Mouse (Mus musculus): ENCODE data around the gene Mfsd7a. TPM values are rescaled to one million over a fixed set of nuclear protein-coding genes. Genes with fewer than 3 reads are reported as not detected.

The Mfsd7a gene
- polyA plus RNA-seq, 1 experiment from 2014 or later, result 0.11 TPM

DNA sequence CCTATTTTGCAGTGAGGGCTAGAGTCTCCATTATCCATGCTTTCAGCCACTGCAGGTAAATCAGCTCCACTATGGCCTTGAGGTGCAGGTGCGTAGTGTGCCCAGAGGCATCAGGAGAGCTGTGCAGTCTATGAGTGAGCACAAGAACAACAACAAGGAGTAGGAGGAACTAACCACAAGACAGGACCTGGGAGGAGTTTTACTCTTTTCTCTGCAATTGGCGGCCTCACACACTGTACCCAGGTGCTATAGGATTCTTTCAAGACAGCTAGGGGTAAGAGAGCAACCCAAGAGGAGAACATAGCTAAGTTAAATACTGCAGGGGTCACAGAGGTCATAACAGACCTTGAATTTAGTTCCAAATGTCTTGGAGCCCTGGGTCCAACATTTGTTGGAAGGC, 10.0 kb upstream of the Mfsd7a start:
- no peak for DNase-seq (ENCODE audit: low spot score)
- peaks cover 23% of the 10 kb centered on the region for H3K4me1 ChIP-seq
- H3K27ac ChIP-seq (replicated peaks), result no peak overlapping the region
- no peaks in the 10 kb centered on the region for H3K36me3 ChIP-seq (replicated peaks)
- peaks cover 18% of the 10 kb centered on the region; the same call in 1 of the 2 replicates for H3K27me3 ChIP-seq (replicated peaks; ENCODE audit: low read depth, poor library complexity, severe bottlenecking)
- H3K4me3 ChIP-seq, result no peak overlapping the region
- 75% methylated on average over 2 of the region's 2 CpGs for WGBS
- H3K9me3 ChIP-seq, result no peaks in the 10 kb centered on the region

DNA sequence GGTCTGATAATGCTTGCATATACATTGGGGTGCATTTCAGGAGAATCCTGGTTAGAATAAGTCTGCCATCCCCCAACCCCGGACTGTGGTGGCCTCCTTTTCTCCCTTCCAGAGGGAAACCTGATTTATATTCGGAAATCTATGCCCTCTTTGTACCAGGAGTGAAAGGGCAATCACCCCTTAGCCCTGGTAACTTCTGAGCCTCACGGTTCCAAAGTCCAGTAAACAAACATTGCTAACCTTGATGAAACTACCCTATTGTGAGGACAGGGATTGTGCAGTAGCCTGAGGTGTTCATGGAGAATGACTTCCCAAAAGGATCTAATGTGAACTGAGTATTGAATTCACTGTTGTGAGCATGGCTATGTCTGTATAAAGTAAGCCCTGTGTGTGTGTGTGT, 5.4 kb upstream of the Mfsd7a start:
- Histone ChIP-seq H3K9me3 (no peaks in the 10 kb centered on the region), H3K4me3 (no peak overlapping the region), H3K4me1 (peaks cover 9% of the 10 kb centered on the region), H3K36me3 (replicated peaks) (no peaks in the 10 kb centered on the region), H3K27me3 (replicated peaks; ENCODE audit: low read depth, poor library complexity, severe bottlenecking) (peaks cover 20% of the 10 kb centered on the region), H3K27ac (replicated peaks) (no peak overlapping the region)
- DNase-seq (ENCODE audit: low spot score), result no peak
- 41% methylated on average over 3 of the region's 3 CpGs for WGBS

DNA sequence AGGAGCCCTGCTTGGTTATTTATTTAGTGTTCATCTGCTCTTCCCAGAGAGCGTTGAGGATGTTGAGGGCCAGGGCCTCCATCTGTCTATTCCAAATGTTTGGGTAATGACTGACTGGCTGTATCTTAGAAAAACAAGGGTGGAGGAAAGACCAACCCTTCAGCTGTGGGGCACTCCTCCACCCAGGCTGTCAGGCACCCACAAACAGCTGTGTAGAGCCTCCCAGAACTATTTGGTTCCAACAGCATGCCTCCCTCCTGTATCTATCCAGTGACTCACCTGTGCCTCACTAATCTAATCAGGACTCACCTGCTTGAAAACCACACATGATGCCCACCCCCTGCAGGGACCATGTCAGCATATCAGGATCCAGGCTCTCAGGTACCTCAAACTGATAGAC, 3.7 kb upstream of the Mfsd7a start:
- no peak overlapping the region for H3K4me3 ChIP-seq
- DNase-seq (ENCODE audit: low spot score), result no peak
- 87% methylated on average over 1 of the region's 1 CpGs for WGBS
- no peak overlapping the region for H3K27ac ChIP-seq (replicated peaks)
- H3K4me1 ChIP-seq, result peaks cover 20% of the 10 kb centered on the region
- H3K9me3 ChIP-seq, result no peaks in the 10 kb centered on the region
- H3K36me3 ChIP-seq (replicated peaks), result no peaks in the 10 kb centered on the region
- H3K27me3 ChIP-seq (replicated peaks; ENCODE audit: low read depth, poor library complexity, severe bottlenecking), result peaks cover 24% of the 10 kb centered on the region

DNA sequence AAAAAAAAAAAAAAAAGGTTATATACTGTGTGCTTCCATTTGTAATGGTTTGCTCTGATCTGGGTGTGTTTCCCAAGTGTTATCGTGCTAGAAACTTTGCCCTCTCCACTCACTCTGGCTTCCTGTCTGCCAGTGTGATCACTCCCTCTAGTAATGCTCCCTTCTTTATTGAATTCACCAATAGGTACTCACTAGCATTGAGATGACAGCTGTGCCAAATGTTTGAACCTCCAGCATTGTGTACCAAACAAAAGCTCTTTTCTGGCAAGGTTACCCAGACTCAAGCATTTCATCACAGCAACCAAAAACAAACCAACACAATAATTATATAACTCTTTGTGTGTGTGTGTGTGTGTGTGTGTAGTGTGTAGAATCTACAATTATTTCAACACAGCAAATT, 2.9 kb upstream of the Mfsd7a start:
- H3K27me3 ChIP-seq (replicated peaks; ENCODE audit: low read depth, poor library complexity, severe bottlenecking), result peaks cover 32% of the 10 kb centered on the region
- no peak overlapping the region for H3K4me3 ChIP-seq
- H3K36me3 ChIP-seq (replicated peaks), result no peaks in the 10 kb centered on the region
- no peaks in the 10 kb centered on the region for H3K9me3 ChIP-seq
- peaks cover 20% of the 10 kb centered on the region for H3K4me1 ChIP-seq
- no peak overlapping the region for H3K27ac ChIP-seq (replicated peaks)
- DNase-seq (ENCODE audit: low spot score), result no peak
- WGBS, result 74% methylated on average over 1 of the region's 1 CpGs

DNA sequence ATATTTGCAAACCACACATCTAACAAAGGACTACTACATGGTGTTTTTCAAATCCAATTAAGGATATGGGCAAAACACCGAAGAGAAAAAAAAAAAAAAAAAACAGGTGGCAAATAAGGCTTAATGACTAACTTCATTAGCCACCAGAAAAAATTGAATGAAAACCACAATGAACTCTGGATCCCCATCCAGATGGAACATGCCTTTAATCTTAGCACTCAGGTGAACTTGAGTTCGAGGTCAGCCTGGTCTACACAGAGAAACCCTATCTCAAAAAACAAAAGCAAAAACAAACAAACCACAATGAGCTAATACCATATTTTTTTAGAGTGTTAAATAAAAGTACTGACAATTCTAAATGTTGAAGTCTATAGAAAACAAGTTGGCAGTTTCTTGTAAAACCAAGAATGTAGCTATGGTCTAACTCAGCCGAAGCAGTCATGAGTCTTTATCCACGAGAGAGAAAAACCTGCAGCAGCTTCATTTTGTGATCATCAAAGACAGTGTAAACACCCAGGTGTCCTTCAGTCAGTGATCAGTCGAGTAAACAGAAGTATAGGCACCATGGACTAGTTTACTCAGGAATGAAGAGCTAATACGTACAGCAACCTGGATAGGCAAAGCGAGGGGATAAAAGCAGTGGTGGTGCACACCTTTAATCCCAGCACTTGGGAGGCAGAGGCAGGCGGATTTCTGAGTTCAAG, 2.3 kb upstream of the Mfsd7a start:
- no peak overlapping the region for H3K4me3 ChIP-seq
- 81% methylated on average over 8 of the region's 8 CpGs for WGBS
- DNase-seq (ENCODE audit: low spot score), result no peak
- H3K27ac ChIP-seq (replicated peaks), result no peak overlapping the region
- H3K9me3 ChIP-seq, result no peaks in the 10 kb centered on the region
- H3K27me3 ChIP-seq (replicated peaks; ENCODE audit: low read depth, poor library complexity, severe bottlenecking), result peaks cover 38% of the 10 kb centered on the region
- H3K36me3 ChIP-seq (replicated peaks), result no peaks in the 10 kb centered on the region
- peaks cover 20% of the 10 kb centered on the region for H3K4me1 ChIP-seq

DNA sequence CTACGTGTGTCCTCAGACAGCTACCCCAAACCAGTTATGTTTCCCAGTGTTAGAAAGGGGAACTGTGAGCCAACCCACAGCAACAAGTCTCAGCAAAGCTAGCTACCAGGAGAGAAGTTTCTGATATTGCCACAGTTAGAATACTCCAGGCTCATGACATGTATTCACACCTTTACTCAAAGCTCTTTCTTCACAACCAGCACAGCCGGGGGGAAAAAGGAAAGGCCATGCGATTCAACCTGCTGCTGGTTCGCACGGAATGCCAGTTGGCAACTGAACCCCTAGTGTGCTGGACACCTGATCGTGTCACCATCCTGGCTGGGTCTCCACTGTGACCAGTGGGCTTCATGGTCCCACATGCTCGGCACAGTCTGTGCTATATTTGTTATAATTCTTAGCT, 834 bp downstream of the Mfsd7a start:
- Histone ChIP-seq H3K4me1 (peaks cover 20% of the 10 kb centered on the region), H3K9me3 (no peaks in the 10 kb centered on the region), H3K4me3 (peak overlapping the region; percentile 56; the same call in 1 of the 2 replicates), H3K36me3 (replicated peaks) (no peaks in the 10 kb centered on the region), H3K27me3 (replicated peaks; ENCODE audit: low read depth, poor library complexity, severe bottlenecking) (peaks cover 43% of the 10 kb centered on the region), H3K27ac (replicated peaks) (no peak overlapping the region)
- WGBS, result 87% methylated on average over 7 of the region's 7 CpGs
- DNase-seq (ENCODE audit: low spot score), result no peak

DNA sequence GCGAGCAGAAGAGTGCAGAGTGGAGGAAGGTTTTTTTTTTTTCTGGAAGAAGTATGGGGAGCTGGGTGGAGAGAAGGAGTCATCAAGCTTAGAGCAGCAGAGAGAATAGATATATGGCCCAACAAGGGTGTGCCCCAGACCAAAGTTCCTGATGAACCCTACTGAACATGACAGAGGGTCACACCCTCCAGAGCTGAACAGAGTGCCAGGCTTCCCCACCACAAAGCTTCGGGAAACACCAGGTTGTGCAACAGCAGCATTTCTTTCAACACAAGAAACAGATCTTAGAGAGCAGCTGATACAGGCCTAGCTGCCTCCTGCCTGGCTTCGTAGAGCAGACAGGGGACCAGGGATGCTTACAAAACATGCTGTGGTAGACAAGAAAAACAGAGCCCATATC, 1.7 kb downstream of the Mfsd7a start:
- Histone ChIP-seq H3K27me3 (replicated peaks; ENCODE audit: low read depth, poor library complexity, severe bottlenecking) (peaks cover 43% of the 10 kb centered on the region), H3K9me3 (no peaks in the 10 kb centered on the region), H3K27ac (replicated peaks) (no peak overlapping the region), H3K4me1 (peaks cover 20% of the 10 kb centered on the region), H3K36me3 (replicated peaks) (no peaks in the 10 kb centered on the region), H3K4me3 (no peak overlapping the region)
- 83% methylated on average over 3 of the region's 3 CpGs for WGBS
- no peak for DNase-seq (ENCODE audit: low spot score)

DNA sequence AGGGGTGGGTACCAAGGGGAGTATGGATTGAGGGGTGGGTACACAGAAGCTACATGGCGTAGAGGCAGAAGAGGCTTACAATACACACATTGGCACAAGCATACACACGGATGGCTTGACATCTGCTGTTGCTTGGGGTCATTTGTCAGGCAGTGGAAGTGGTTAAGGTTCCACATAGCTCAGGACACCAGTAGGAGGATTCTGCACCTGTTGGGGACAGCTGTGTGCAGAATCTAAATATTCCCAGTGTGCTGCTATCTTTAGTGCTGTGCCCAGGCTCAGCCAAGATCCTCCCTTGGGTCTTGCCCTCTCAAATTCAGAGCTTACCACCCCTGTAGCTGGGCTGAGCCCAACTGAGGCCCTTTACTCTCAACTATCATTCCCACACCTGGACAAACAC, 12.6 kb downstream of the Mfsd7a start:
- Histone ChIP-seq H3K9me3 (no peaks in the 10 kb centered on the region), H3K4me3 (no peak overlapping the region), H3K36me3 (replicated peaks) (peaks cover 21% of the 10 kb centered on the region), H3K4me1 (peaks cover 16% of the 10 kb centered on the region), H3K27me3 (replicated peaks; ENCODE audit: low read depth, poor library complexity, severe bottlenecking) (no peaks in the 10 kb centered on the region), H3K27ac (replicated peaks) (no peak overlapping the region)
- 70% methylated on average over 2 of the region's 2 CpGs for WGBS
- no peak for DNase-seq (ENCODE audit: low spot score)

DNA sequence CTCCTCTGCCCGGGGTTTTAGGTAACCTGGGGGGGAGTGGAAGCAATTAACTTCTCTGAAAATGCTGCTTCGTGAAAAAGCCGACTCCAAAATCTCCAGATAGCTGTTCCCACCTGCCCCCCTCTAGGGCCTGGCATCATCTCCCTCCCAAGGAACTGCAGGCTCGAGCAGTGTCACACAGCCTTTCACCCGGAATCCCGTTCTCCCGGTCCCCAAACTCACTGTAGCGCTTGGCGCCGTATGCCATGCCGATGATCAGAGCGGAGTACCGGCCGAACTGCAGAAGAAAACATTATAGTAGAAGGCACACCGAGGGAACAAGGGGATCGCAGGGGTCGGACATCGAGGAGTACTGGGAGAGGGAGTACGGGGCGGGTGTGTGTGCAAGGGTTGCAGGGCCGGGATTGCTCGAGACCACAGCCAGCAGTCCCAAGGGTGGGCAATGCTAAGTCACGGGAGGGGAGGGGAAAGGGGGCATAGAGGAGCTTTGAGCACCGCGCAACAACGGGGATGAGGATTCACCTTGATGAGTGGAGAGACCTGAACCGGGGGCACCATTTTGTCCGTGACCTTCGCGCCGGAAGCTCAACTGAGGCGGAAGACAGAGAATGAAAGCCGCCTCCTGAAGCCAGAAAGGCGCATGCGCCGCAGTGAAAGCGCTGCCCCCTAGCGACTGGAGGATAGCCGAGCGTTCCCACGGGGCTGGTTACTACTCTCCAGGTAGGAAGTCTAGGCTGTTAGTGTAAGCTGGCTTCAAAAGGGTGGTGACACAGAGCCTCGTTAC, 14.7 kb downstream of the Mfsd7a start, which contains the start of gene Atp5k:
Atp5k (minus strand) TSS at position 645 of the 784 bp plus-strand sequence.
- Histone ChIP-seq H3K27me3 (replicated peaks; ENCODE audit: low read depth, poor library complexity, severe bottlenecking) (no peaks in the 10 kb centered on the region), H3K4me3 (peak within 1 kb of the TSS; percentile 77), H3K36me3 (replicated peaks) (peaks cover 38% of the 10 kb centered on the region), H3K9me3 (no peaks in the 10 kb centered on the region), H3K27ac (replicated peaks) (peak within 1 kb of the TSS; percentile 91), H3K4me1 (peaks cover 16% of the 10 kb centered on the region)
- peak; percentile 94 for DNase-seq (ENCODE audit: low spot score)
- under 1% methylated on average over 42 of the region's 42 CpGs for WGBS

DNA sequence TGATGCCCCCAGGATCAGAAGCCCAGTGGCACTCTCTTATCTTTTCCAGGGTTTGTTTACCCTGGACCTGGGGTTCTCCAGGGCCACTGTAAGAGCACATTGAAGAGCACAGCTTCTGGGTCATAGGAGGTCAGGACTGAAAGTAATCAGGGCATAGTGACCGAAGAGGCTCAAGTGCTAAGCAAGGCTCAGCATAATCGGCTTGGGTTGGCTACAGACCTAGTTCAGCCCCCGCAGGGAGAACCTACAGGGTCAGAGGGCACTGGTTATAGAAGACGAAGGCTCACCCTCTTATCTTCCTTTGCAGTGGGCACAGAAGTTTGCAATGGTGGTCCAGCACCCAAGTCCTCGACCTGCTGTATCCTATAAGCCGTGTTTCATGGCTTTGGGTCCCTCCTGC, 17.5 kb downstream of the Mfsd7a start:
- peaks cover 16% of the 10 kb centered on the region for H3K4me1 ChIP-seq
- no peaks in the 10 kb centered on the region for H3K9me3 ChIP-seq
- H3K27ac ChIP-seq (replicated peaks), result no peak overlapping the region
- no peaks in the 10 kb centered on the region for H3K27me3 ChIP-seq (replicated peaks; ENCODE audit: low read depth, poor library complexity, severe bottlenecking)
- no peak overlapping the region for H3K4me3 ChIP-seq
- peaks cover 38% of the 10 kb centered on the region for H3K36me3 ChIP-seq (replicated peaks)
- 89% methylated on average over 6 of the region's 6 CpGs for WGBS
- DNase-seq (ENCODE audit: low spot score), result no peak

DNA sequence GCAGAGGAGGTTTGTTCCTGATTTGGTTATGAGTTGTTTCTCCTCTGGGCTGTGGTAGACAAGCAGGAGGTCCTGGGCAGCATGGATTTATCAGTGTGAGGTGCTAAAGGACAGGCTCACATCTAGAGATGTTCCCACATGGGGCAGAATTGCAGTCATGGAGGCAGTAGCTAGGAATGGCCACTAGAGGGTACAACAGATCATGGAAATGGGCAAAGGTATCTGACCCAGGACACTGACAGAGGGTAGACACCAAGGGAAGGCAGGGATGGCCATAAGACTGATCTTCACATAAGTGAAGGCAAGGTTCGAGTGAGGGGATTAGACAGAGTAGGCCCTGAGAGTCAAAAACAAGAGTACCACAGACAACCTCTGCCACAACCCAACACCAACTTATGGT, 21.5 kb downstream of the Mfsd7a start:
- Histone ChIP-seq H3K27me3 (replicated peaks; ENCODE audit: low read depth, poor library complexity, severe bottlenecking) (no peaks in the 10 kb centered on the region), H3K36me3 (replicated peaks) (peaks cover 28% of the 10 kb centered on the region), H3K27ac (replicated peaks) (no peak overlapping the region), H3K4me1 (no peaks in the 10 kb centered on the region), H3K9me3 (no peaks in the 10 kb centered on the region), H3K4me3 (no peak overlapping the region)
- DNase-seq (ENCODE audit: low spot score), result peak; percentile 47
- 74% methylated on average over 1 of the region's 1 CpGs for WGBS

DNA sequence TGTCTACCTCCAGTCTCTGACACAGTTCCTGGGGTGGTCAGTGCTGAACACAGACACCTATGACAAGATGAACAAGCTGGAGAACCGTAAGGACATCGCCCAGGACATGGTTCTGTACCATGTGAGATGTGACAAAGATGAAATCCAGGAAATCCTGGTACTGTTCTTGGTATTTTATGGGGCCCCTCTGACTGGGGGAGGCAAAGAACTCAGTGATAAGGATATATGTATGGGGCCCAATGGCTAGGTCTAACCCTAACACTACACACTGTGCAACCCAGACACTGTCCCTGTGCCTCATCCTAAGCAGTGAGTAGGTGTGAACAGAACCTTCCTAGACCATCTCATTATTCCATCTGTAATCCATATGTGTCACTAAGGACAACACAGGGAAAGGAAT, 25.3 kb downstream of the Mfsd7a start:
- WGBS, result 89% methylated on average over 2 of the region's 2 CpGs
- H3K36me3 ChIP-seq (replicated peaks), result no peaks in the 10 kb centered on the region
- no peaks in the 10 kb centered on the region for H3K9me3 ChIP-seq
- no peak overlapping the region for H3K27ac ChIP-seq (replicated peaks)
- no peaks in the 10 kb centered on the region for H3K27me3 ChIP-seq (replicated peaks; ENCODE audit: low read depth, poor library complexity, severe bottlenecking)
- DNase-seq (ENCODE audit: low spot score), result no peak
- no peak overlapping the region for H3K4me3 ChIP-seq
- H3K4me1 ChIP-seq, result no peaks in the 10 kb centered on the region

DNA sequence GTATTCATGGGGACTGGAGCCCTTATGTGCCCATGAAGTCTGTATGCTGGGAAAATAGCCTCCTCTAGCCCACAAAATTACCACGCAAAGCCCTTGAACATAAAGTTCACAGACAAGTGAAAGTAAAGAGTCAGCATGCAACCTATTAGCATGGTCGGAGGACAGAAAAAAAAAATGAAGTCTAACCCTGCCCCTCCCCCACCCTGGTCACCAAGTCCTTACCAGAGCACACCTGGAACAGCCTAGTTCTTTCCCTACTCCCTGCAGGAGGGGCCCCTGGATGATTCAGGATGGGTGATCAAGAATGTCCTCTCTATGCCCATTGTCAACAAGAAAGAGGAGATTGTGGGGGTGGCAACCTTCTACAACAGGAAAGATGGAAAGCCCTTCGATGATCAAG, 25.9 kb downstream of the Mfsd7a start:
- no peak for DNase-seq (ENCODE audit: low spot score)
- 83% methylated on average over 3 of the region's 3 CpGs for WGBS
- H3K27ac ChIP-seq (replicated peaks), result no peak overlapping the region
- H3K4me3 ChIP-seq, result no peak overlapping the region
- H3K9me3 ChIP-seq, result no peaks in the 10 kb centered on the region
- no peaks in the 10 kb centered on the region for H3K27me3 ChIP-seq (replicated peaks; ENCODE audit: low read depth, poor library complexity, severe bottlenecking)
- H3K36me3 ChIP-seq (replicated peaks), result no peaks in the 10 kb centered on the region
- H3K4me1 ChIP-seq, result no peaks in the 10 kb centered on the region

All from embryonic facial prominence, embryonic 10.5 days (tissue).